Mouse (Mus musculus) cerebellum, postnatal 10 days (tissue): ENCODE data around the gene Wdr1.
A peak's percentile ranks its signal among the peaks of the same experiment; 100 is the strongest.

Experiments used
- DNase-seq, 2 experiments: peaks; one replicate each; pipeline ENCODE4 v3.0.0; 2021; ENCODE audit warnings: mixed read lengths in 2 of 2

Wdr1 gene

DNA sequence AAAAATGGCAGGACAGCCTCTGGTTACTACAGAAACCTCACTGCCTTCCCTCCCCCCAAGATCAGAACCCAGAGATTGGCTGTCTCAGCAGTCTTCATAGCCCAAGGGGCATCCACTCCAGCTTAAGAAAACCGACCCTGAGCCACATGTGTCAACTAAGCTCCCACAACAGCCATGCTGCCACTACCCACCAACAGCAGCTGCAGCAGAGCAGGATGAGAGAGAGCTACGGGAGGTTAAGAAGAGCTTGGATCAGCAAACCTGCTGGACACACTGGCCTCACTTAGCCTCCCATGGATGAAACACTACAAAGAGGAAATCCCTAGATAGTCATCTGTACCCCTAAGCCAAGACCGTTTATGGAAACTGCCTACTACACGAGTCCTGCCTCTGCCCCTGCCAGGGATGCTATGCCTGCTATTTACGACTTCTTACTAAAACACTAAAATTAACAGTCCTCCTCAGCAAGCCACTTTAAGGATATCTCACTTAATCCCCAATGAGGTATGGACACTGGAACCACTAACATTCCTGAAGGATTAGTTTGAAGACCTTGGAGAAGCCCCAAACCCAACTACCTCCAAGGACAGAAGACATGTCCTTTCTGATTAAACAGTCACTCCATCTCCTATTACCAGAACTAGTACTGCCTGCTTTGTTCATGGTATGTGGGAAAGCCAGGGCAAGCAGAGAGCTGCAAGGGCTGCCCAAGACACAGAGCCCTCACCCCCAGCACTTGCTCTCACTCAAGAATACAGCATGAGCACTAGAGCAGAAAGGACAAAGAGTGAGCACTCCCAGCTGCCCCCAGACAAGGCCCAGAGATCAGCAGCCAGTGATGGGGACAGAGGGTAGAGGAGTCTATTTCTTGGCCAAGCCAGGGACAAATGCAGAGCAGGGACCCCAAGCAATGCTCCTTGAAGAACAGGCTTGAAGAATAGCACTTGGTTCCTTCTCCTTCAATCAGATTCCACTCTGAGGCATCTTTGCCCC, 18.3 kb downstream of the Wdr1 start:
- DNase-seq = no peak

- peak; percentile 61 to 73 for DNase-seq
These were observed 19.4 kb downstream of the Wdr1 start for GRCm38 (mm10) chr5:38543496-38544217.

DNA sequence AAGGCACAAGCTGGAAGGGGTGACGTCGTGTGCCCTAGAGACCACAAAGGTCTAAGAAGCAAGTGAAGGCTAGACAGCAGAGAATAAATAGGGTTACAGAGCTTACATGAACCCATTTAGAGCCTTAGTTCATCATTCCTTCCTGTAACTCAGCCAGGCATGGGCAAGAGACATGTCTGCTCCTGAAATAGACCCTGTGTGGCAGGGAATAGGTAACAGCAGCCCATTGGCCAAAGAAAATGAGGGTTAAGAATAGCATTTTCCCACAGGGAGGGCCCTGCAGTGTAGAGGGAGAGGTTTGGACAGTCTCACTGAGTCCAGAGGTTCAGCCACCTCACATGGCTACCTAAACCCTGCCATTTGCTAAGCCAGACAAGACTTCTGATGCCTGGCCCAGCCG, 21.3 kb downstream of the Wdr1 start:
- no peak for DNase-seq

DNA sequence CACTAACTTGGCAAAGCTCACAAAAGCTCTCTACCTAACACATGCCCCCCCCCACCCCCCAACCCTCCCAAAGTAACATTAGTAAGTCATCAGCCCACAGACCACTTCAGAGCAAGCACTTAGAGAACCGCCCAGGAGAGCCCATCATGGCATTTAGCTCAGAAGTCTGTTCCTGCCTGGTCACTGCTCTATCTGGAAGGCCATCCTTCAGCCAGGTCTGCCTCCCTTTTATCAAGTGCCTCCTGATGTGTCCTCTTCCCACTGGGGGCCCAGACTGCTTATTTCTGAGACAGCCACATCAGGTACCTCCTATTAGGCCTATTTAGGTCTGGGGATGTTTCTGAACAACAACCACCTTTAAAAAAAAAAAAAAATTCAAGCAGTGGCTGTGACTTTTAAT, 22.1 kb downstream of the Wdr1 start:
- DNase-seq = no peak

GRCm38 (mm10) chr5:38538508-38538907, 24.5 kb downstream of the Wdr1 start:
- no peak for DNase-seq

- DNase-seq = peak in 1 of 2 experiments; percentile 27
These were observed 25.2 kb downstream of the Wdr1 start for GRCm38 (mm10) chr5:38537845-38538244.

DNA sequence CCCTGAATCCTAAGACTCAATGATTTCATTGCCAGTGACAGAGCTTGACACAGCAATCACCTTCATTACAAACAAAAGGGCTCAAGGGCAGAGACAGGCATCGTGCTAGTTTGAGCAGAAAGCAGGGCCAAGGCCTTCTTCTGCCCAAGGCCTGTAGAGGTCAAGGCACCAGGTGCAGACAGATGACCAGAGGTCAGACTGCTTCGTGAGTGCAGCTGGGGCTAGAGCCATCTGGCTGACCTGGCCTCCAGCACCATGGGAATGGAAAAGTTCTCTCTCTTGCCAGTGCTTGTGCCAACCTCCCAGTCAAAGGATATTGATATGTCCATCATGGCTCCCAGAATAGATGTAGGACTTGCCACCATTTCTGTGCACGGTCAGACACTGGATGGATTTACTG, 26.2 kb downstream of the Wdr1 start:
- DNase-seq = no peak

DNA sequence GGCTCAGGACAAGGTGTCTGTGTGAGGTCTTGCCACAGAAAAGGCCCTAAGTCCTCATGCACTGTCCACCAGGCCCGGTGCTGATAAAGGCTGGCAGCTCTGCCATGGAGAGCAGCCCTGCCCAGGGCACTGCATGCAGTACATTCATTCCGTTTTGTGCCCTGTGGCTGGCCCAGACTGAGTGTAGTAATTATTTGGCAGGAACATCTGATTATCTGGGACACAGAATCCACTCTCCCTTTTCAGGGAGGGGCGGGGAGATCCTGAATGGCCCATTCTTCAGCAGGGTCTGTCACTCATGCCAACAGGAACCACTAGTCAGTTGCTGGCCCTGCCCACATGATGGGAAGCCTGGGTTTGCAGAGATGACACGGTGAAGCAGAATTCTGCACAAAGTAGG, 30.9 kb downstream of the Wdr1 start:
- DNase-seq = peak; percentile 56 to 68

DNA sequence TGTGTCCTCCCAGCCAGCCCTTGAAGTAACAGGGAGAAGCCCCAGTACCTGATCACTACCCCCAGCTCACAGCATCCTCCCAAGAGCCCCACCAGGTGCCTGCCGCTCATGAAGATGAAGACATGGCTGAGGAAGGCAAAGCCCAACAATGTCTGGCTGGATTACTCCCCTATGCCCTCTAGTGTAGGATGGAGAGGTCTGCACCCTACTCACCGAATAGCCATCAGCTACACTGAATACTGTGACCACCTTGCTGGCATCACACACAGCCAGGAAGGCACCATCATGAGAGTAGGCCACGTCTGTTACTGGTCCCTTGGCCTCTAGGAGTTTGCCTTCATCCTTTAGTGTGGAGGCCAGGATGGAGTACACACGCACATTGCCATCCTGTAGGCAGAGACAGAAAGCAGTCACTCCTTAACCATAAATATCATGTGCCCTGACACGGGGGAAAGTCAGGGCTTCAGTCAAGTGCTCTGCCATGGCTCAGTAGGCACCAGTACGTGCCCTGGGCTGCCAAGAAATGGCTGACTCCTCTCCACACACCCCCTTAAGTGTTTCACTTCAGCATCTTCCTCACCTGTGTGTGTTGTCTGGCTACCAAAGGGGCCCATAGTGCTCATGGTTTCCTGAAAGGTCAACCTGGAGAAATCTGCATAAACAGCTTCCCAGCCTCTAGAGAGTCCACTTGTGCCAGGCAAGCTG, 33.1 kb downstream of the Wdr1 start:
- DNase-seq = peak; percentile 50 to 64

GRCm38 (mm10) chr5:38522977-38523376, 40.0 kb downstream of the Wdr1 start:
- DNase-seq = no peak

DNA sequence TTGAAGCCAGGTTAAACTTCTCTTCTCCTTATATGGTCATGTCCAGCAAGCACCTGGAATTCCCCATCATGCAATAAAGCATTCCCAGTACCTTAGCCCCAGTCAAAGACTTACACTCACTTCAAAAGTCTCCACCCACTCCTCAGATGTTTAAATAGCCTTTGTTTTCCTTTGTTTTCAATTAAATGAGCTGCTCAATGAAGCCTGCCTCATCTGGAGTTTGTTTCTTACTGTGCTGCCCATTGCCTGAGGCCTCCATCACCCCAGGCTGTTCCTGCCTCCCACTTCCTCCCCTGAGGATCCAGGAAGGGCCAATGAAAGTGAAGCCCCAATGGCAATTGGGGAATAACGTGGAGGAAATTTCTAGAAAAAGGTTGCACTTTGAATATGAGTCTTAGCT, 42.2 kb downstream of the Wdr1 start:
- no peak for DNase-seq

DNA sequence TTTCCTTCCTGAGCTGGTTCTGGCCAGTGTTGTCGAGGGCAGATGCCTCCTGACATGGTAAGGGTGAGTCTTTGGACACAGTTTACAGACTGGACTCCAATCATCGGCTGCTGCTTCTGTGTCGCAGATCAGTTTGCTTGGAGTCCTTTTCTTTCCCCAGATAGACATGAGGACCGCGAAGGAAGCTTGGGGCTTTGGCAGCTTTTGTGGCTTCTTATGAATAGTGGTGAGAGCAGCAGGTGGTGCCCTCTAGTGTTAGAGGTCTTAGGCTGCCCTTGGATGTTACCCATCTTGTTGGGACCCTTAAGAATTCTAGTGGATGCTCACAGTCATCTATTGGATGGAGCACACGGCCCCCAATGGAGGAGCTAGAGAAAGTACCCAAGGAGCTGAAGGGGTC, 46.8 kb downstream of the Wdr1 start:
- DNase-seq = peak; percentile 69 to 71

GRCm38 (mm10) chr5:38512991-38513390, 50.0 kb downstream of the Wdr1 start:
- no peak for DNase-seq

DNA sequence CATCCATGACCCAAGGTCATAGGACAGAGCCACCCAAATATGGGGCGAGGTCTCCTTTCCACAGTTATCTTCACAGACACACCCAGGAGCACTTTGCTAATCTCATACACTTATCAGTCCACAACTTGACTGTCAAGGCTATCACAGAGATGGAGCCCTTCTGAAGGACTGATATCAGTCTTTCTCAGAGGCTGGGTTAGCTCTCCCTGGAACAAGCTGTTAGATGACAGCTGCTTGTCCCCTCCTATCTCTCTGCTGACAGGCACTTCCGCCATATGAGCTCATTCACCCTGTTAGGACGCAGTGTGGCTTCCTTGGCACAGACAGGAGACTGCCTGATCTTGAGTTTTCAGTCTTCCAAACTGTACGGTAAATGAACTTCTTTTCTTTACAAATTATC, 53.5 kb downstream of the Wdr1 start:
- DNase-seq = peak in 1 of 2 experiments; percentile 23

GRCm38 (mm10) chr5:38505435-38505765, 57.6 kb downstream of the Wdr1 start:
- DNase-seq = no peak

- no peak for DNase-seq
These were observed 58.1 kb downstream of the Wdr1 start for GRCm38 (mm10) chr5:38504747-38505434.

DNA sequence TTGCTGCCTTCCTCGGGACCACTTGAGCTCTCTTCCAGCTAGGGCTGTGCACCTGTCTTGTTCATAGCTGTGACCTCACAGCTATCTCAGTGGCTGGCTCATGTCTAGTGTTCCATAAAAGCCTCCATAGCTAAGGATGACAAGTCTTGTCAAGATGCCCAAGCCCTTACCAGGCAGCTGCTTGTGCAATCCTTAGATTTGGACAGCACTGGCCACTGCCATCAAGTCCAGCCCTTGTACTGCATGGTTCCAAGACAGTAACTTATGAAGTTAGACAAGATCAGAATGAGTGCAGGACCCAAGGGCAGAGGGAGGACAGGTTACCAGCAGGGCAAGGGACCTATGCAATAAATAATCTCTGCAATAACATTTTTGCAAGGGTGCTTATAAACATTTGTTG, 58.9 kb downstream of the Wdr1 start:
- DNase-seq = no peak

DNA sequence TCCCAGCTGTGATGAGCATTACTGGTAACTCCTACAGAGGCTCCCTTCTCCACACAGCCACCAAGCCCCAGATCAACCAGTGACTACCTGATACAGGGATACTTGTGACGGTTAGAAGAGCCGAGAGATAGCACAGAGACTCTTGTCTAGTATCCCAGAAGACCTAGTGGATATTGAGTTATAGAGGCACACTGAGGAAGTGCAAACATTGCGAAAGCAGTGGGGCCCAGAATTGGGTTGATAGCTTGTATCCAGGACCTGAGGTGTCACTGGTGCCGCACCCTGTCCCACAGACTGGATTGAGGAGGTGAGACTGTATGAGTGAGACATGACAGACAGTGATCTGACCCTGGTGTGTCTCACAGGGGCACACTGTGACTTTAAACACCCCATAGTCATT, 60.0 kb downstream of the Wdr1 start, which contains the start of gene Slc2a9:
Gene Slc2a9, minus strand, starts transcription at position 152 of the 400 bp plus-strand sequence.
- DNase-seq = no peak

GRCm38 (mm10) chr5:38500043-38500442, 63.0 kb downstream of the Wdr1 start:
- no peak for DNase-seq

- DNase-seq = no peak
These were observed 63.7 kb downstream of the Wdr1 start for GRCm38 (mm10) chr5:38499316-38499811.

DNA sequence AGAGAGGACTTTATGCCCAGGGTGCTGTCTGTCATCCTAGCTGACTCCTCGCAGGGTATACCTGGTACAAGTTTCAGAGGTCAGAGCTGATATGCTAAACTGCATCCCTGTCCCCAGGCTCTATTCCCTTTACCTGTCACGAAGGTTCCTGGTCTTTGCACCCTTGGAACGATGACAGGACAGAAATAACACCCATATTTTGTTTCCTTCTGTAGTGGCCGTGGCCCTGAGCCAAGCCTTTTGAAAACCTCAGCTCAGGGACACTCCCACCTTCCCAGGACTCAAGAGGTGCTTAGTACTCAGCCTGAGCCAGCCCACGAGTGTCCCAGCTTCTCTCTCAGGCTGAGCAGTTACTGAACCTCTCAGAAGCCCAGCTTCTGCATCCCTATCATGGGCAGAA, 64.5 kb downstream of the Wdr1 start:
- no peak for DNase-seq

GRCm38 (mm10) chr5:38496491-38497057, 66.4 kb downstream of the Wdr1 start:
- no peak for DNase-seq
